Mouse (Mus musculus): Measurements from ENCODE around the gene Ccz1. TPM values are rescaled to one million over a fixed set of nuclear protein-coding genes. Genes with fewer than 3 reads are reported as not detected.
"Not testable (repeated sequence)": the region's sequence is repeated elsewhere in the genome, so short reads cannot be mapped to it uniquely, and the experiment has no call there.

The Ccz1 gene
- polyA plus RNA-seq, 1 experiment from 2014 or later: 80.9 TPM

DNA sequence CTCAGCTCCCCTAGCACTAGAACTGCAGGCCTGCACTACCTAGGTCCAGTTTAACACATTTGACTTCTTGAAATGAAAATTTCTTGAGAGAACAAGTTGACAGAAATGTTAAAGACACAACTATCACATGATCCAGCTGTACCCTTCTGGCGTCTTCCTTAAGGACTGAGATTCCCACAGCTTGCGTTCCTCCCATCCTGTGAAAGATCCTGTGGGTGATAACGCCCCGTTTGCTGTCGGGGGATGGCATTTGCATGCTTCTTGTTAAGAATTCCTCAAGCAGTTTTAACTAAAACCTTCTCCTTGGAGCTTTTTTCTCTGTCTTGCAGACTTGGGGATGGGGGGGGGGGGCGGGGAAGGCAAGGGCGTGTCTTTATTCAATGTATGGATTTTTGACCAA is 19.9 kb upstream of the Ccz1 start:
- Histone ChIP-seq H3K4me2 (no peak overlapping the region), H3K9me3 (no peaks in the 10 kb centered on the region), H3K27me3 (no peaks in the 10 kb centered on the region), H3K27ac (no peak overlapping the region), H3K36me3 (no peaks in the 10 kb centered on the region), H3K4me3 (no peak overlapping the region), H3K9ac (no peak overlapping the region), H3K4me1 (replicated peaks) (no peaks in the 10 kb centered on the region)
- 88% methylated on average over 7 of the region's 7 CpGs for WGBS
- no peak for ATAC-seq (ENCODE audit: low FRiP score)

GRCm38 (mm10) chr5:144032491-144032890 is 17.8 kb upstream of the Ccz1 start:
- H3K27ac ChIP-seq: no peak overlapping the region
- 86% methylated on average over 7 of the region's 7 CpGs for WGBS
- no peak overlapping the region for H3K9ac ChIP-seq
- H3K9me3 ChIP-seq: no peaks in the 10 kb centered on the region
- no peak for ATAC-seq (ENCODE audit: low FRiP score)
- H3K4me1 ChIP-seq (replicated peaks): no peaks in the 10 kb centered on the region
- no peaks in the 10 kb centered on the region for H3K27me3 ChIP-seq
- no peak overlapping the region for H3K4me2 ChIP-seq
- no peaks in the 10 kb centered on the region for H3K36me3 ChIP-seq
- no peak overlapping the region for H3K4me3 ChIP-seq

DNA sequence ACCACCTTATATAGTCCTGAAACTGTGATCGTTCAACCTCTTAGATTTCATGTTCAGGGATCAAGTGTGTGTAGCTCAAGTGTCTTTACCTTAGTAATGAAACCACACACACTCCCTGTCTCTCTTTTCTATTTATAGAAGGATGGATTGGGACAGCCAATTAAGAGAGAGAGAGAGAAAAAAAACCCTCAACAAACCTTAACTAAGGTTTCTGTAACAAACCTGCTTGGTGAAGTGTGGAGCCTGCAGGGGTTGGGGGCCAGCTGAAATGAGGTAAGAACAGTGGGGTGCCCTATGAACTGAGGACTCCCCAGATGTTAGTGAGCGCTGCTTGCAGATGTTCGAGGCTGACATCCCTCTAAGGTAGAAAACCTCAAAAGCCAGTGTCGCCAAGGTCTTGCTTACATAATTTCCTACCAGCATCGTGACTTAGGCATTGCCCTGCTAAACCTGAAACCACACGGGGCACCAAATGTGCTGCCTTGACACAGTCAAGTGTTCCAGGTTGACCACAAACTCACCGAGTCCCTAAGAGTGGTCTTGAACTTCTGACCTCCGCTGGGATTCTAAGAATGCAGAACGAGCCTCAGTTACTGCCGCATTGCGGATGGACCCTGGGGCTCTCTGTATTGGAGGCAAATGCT is 12.1 kb upstream of the Ccz1 start, which contains the start of gene Ocm:
TSS of gene Ocm (minus strand) at position 51 of the 644 bp plus-strand sequence.
- Histone ChIP-seq H3K4me3 (no peak within 1 kb of the TSS), H3K27ac (no peak within 1 kb of the TSS), H3K9ac (no peak within 1 kb of the TSS), H3K4me1 (replicated peaks) (no peaks in the 10 kb centered on the region), H3K36me3 (no peaks in the 10 kb centered on the region), H3K27me3 (no peaks in the 10 kb centered on the region), H3K9me3 (no peaks in the 10 kb centered on the region), H3K4me2 (no peak within 1 kb of the TSS)
- 75% methylated on average over 11 of the region's 11 CpGs for WGBS
- no peak for ATAC-seq (ENCODE audit: low FRiP score)

DNA sequence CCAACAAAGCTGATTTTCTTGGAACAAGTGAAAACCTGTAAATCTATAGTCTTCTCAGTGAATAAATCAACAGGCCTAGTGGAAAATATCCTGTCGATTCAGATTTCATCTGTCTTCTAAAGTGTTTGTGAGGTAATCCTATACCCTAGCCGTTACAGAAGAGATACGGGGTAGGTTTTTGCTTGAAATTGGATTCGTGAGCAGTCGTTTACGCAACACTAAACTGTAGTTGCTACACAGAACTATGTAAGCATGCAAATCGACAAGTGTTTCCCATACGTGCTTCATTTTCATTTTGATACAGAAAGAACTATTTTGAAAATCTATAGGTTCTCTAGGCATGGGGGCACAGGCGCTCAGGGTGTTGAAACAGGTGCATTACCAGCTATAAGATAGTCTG is 1.2 kb upstream of the Ccz1 start:
- peaks cover 10% of the 10 kb centered on the region for H3K4me1 ChIP-seq (replicated peaks)
- WGBS: 92% methylated on average over 9 of the region's 9 CpGs
- H3K9ac ChIP-seq: no peak overlapping the region
- H3K9me3 ChIP-seq: no peaks in the 10 kb centered on the region
- H3K4me2 ChIP-seq: no peak overlapping the region
- H3K27me3 ChIP-seq: no peaks in the 10 kb centered on the region
- no peak overlapping the region for H3K27ac ChIP-seq
- no peak for ATAC-seq (ENCODE audit: low FRiP score)
- peaks cover 18% of the 10 kb centered on the region for H3K36me3 ChIP-seq
- H3K4me3 ChIP-seq: no peak overlapping the region

- ATAC-seq (ENCODE audit: low FRiP score): no peak
- H3K4me3 ChIP-seq: peak overlapping the region; percentile 95
- no peaks in the 10 kb centered on the region for H3K27me3 ChIP-seq
Observed at GRCm38 (mm10) chr5:144015312-144015650, 604 bp upstream of the Ccz1 start.

GRCm38 (mm10) chr5:144013366-144014134 is 1.1 kb downstream of the Ccz1 start:
- peaks cover 10% of the 10 kb centered on the region for H3K4me1 ChIP-seq (replicated peaks)
- not testable (repeated sequence) for H3K27me3 ChIP-seq; H3K9ac ChIP-seq; H3K27ac ChIP-seq; ATAC-seq (ENCODE audit: low FRiP score); H3K9me3 ChIP-seq
- peak overlapping the region; percentile 95 for H3K4me3 ChIP-seq
- peaks cover 40% of the 10 kb centered on the region for H3K36me3 ChIP-seq
- WGBS: 76% methylated on average over 13 of the region's 13 CpGs
- peak overlapping the region; percentile 58 for H3K4me2 ChIP-seq

More at GRCm38 (mm10) chr5:144015312-144015650, 604 bp upstream of the Ccz1 start:
- Histone ChIP-seq H3K4me2 (peak overlapping the region; percentile 58), H3K9ac (no peak overlapping the region), H3K4me1 (replicated peaks) (peaks cover 10% of the 10 kb centered on the region), H3K27ac (peak overlapping the region; percentile 88; the same call in 1 of the 2 replicates), H3K36me3 (peaks cover 24% of the 10 kb centered on the region), H3K9me3 (no peaks in the 10 kb centered on the region)
- 86% methylated on average over 3 of the region's 3 CpGs for WGBS

- Histone ChIP-seq H3K36me3 (peaks cover 95% of the 10 kb centered on the region), H3K27me3 (no peaks in the 10 kb centered on the region), H3K4me2 (no peak overlapping the region), H3K9me3 (no peaks in the 10 kb centered on the region), H3K27ac (no peak overlapping the region), H3K4me1 (replicated peaks) (no peaks in the 10 kb centered on the region), H3K4me3 (no peak overlapping the region), H3K9ac (no peak overlapping the region)
- ATAC-seq (ENCODE audit: low FRiP score): no peak
- 92% methylated on average over 15 of the region's 15 CpGs for WGBS
Observed at GRCm38 (mm10) chr5:144002461-144003192, 12.1 kb downstream of the Ccz1 start.

GRCm38 (mm10) chr5:143999409-143999808 is 15.3 kb downstream of the Ccz1 start:
- no peak overlapping the region for H3K27ac ChIP-seq
- H3K36me3 ChIP-seq: peaks cover 100% of the 10 kb centered on the region
- H3K27me3 ChIP-seq: no peaks in the 10 kb centered on the region
- H3K9ac ChIP-seq: no peak overlapping the region
- no peak for ATAC-seq (ENCODE audit: low FRiP score)
- no peaks in the 10 kb centered on the region for H3K4me1 ChIP-seq (replicated peaks)
- no peak overlapping the region for H3K4me3 ChIP-seq
- 92% methylated on average over 1 of the region's 1 CpGs for WGBS
- no peak overlapping the region for H3K4me2 ChIP-seq
- no peaks in the 10 kb centered on the region for H3K9me3 ChIP-seq

DNA sequence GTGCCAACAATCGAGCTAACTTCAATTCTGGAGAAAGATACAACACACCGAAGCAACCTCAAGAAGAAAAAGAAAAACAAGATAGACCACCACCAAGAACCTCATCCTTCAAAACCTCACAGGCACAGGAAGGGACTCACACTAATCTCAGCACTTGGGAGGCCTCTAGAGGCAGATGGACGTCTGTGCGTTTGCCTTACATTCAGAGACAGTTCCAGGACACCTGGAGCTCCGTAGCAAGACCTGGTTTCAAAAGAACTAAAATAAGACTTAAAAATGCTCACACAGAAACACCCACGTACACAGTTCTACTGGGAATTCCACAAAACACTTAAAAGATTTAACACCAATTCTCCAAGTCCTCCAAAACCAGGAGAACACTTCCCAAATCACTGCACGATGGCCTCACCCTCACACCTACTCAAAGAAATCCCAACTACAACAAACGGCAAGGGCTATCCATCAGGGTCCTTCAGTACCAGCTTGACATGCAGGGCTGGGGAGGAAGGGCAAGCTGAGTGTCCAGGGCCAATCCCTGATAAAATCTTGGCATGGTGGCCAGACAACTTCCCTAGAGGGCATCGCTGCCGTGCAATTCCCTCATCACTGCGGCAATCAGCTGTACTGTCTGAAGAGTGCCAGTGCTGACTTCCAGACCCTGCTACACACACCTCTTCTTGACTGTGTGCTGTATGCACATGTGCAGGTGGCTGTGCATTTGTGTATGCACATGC is 19.9 kb downstream of the Ccz1 start:
- Histone ChIP-seq H3K9me3 (no peaks in the 10 kb centered on the region), H3K4me3 (no peak overlapping the region), H3K4me1 (replicated peaks) (no peaks in the 10 kb centered on the region), H3K4me2 (no peak overlapping the region), H3K27ac (no peak overlapping the region), H3K9ac (no peak overlapping the region), H3K36me3 (peaks cover 100% of the 10 kb centered on the region), H3K27me3 (no peaks in the 10 kb centered on the region)
- no peak for ATAC-seq (ENCODE audit: low FRiP score)
- 81% methylated on average over 11 of the region's 11 CpGs for WGBS

DNA sequence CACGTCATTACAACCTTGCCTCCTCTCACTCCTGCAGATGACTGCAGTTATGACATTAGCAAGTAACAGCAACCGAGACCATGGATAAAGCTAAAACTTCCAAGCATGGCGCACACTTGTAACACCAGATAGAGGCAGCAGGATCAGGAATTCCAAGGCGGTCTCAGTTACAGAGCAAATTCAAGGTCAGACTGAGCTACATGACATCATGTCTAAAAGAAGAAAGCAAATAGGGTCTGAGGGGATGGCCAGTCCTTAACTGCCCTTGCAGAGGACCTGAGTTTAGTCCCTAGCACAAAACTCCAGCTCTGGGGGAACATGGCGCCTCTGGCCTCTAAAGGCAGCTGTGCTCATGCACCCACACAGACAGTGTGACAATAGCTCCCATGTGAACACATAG is 20.8 kb downstream of the Ccz1 start:
- H3K27me3 ChIP-seq: no peaks in the 10 kb centered on the region
- no peak overlapping the region for H3K27ac ChIP-seq
- H3K4me2 ChIP-seq: no peak overlapping the region
- H3K9ac ChIP-seq: no peak overlapping the region
- H3K4me3 ChIP-seq: no peak overlapping the region
- no peaks in the 10 kb centered on the region for H3K9me3 ChIP-seq
- 94% methylated on average over 5 of the region's 5 CpGs for WGBS
- no peak for ATAC-seq (ENCODE audit: low FRiP score)
- H3K4me1 ChIP-seq (replicated peaks): no peaks in the 10 kb centered on the region
- H3K36me3 ChIP-seq: peaks cover 100% of the 10 kb centered on the region

DNA sequence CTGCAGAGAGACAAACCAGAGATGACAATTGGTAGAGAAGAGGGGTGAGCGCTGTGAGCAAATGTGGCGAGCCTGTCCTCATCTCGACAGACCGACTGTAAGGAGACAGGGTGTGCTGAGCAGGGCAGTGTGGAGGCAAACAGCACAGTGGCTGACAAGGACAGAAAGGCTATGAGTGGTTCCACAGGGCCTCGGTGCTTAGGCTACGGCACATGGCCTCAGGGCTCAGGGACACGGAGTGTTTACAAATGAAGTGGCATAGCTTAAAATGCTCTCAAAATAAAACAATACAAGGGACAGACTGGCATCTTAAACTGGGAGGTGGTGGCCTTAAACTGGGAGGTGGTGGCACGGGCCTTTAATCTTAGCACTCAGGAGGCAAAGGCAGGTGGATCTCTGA is 21.4 kb downstream of the Ccz1 start:
- Histone ChIP-seq H3K9ac (no peak overlapping the region), H3K4me1 (replicated peaks) (no peaks in the 10 kb centered on the region), H3K36me3 (peaks cover 100% of the 10 kb centered on the region), H3K4me3 (no peak overlapping the region), H3K4me2 (no peak overlapping the region), H3K27ac (no peak overlapping the region), H3K27me3 (no peaks in the 10 kb centered on the region), H3K9me3 (no peaks in the 10 kb centered on the region)
- ATAC-seq (ENCODE audit: low FRiP score): no peak
- 93% methylated on average over 8 of the region's 8 CpGs for WGBS

DNA sequence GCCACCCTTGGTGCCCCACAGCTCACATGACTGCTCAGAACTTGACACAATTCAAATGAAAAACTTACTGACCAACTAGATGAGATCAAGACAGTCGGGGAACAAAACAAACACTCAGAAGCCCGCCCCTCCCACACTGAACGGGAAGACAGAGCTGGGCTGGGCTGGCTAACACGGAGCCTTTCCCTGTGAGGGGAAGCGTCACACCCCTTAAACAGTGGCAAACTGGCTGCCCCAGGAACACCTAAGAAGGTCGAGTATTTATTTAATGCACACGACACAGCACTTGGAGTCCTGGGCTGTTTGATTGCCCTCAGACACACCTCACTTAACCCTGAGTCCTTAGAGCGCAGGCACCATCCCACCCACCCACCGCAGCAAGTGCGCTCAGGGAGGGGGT is 22.0 kb downstream of the Ccz1 start:
- Histone ChIP-seq H3K9me3 (no peaks in the 10 kb centered on the region), H3K4me2 (no peak overlapping the region), H3K27ac (no peak overlapping the region), H3K4me3 (no peak overlapping the region), H3K27me3 (no peaks in the 10 kb centered on the region), H3K36me3 (peaks cover 100% of the 10 kb centered on the region), H3K4me1 (replicated peaks) (no peaks in the 10 kb centered on the region), H3K9ac (no peak overlapping the region)
- 89% methylated on average over 10 of the region's 10 CpGs for WGBS
- ATAC-seq (ENCODE audit: low FRiP score): no peak
